Mouse (Mus musculus): Measurements from ENCODE around the gene Krtap31-2. TPM values are rescaled to one million over a fixed set of nuclear protein-coding genes. Genes with fewer than 3 reads are reported as not detected.

Krtap31-2 gene
- not detected for polyA plus RNA-seq (2021)

GRCm38 (mm10) chr11:99935991-99936390 is at the start of gene Krtap31-2:
TSS of gene Krtap31-2 (plus strand) at chr11:99936291.
- no peak for TF ChIP-seq CTCF (IDR thresholded peaks at IDR 0.05)
- H3K27me3 ChIP-seq, result no peaks in the 10 kb centered on the region
- ATAC-seq, result no peak
- in situ Hi-C loops (cut with MboI; ENCODE audit: low pct_unique_long_range_greater_than_20kb), result no loop called here
- POLR2A ChIA-PET, result no interaction called here
- DNase-seq (ENCODE audit: low read depth, low spot score), result no peak
- CTCF ChIA-PET, result no interaction called here

GRCm38 (mm10) chr11:99907620-99908019 is 28.5 kb upstream of the Krtap31-2 start, which contains the start of gene Krtap31-1:
TSS of gene Krtap31-1 (plus strand) at chr11:99907920.
- in situ Hi-C loops (cut with MboI; ENCODE audit: low pct_unique_long_range_greater_than_20kb), result no loop called here
- peaks cover 4% of the 10 kb centered on the region for H3K27me3 ChIP-seq
- POLR2A ChIA-PET, result no interaction called here
- CTCF ChIA-PET, result no interaction called here
- ATAC-seq (no peak), DNase-seq (ENCODE audit: low read depth, low spot score) (no peak)
- TF ChIP-seq CTCF (IDR thresholded peaks at IDR 0.05), result no peak

DNA sequence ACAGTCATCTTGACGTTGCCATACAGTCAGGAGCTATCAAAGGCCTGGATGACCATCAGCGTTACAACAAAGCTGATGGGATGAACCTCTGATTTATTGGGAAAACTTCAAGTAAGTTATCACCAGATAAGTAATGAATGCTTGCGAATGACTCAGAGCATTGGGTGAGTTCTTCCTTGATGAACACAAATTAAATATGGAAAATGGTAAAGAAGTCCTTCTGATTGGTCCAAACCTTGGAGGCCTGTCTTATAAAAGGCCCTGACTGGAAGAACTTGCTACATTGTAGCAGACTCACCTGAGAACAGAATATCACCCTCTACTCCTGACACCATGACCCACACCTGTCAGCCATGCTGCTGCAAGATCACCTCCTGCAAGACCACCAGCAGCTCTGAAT is 21.6 kb upstream of the Krtap31-2 start, which contains the start of gene Gm11565:
TSS of gene Gm11565 (plus strand) at position 301 of the 400 bp plus-strand sequence.
- ChIA-PET POLR2A (no interaction called here), CTCF (no interaction called here)
- H3K27me3 ChIP-seq, result peaks cover 42% of the 10 kb centered on the region
- in situ Hi-C loops (cut with MboI; ENCODE audit: low pct_unique_long_range_greater_than_20kb), result no loop called here
- no peak for ATAC-seq
- DNase-seq (ENCODE audit: low read depth, low spot score), result no peak
- no peak for TF ChIP-seq CTCF (IDR thresholded peaks at IDR 0.05)

- ATAC-seq (no peak), DNase-seq (ENCODE audit: low read depth, low spot score) (no peak)
- POLR2A ChIA-PET, result no interaction called here
- in situ Hi-C loops (cut with MboI; ENCODE audit: low pct_unique_long_range_greater_than_20kb), result no loop called here
- H3K27me3 ChIP-seq, result peaks cover 3% of the 10 kb centered on the region
- CTCF ChIA-PET, result no interaction called here
- no peak for TF ChIP-seq CTCF (IDR thresholded peaks at IDR 0.05)
These were observed 1.7 kb downstream of the Krtap31-2 start for GRCm38 (mm10) chr11:99937751-99938264.

- no peaks in the 10 kb centered on the region for H3K27me3 ChIP-seq
- ChIA-PET CTCF (no interaction called here), POLR2A (no interaction called here)
- no peak for TF ChIP-seq CTCF (IDR thresholded peaks at IDR 0.05)
- in situ Hi-C loops (cut with MboI; ENCODE audit: low pct_unique_long_range_greater_than_20kb), result no loop called here
- DNase-seq (ENCODE audit: low read depth, low spot score), result no peak
- ATAC-seq, result no peak
These were observed 12.1 kb downstream of the Krtap31-2 start, which contains the start of gene Krtap9-5 for GRCm38 (mm10) chr11:99948175-99948574. TSS of gene Krtap9-5 (plus strand) at chr11:99948475.

- TF ChIP-seq CTCF (IDR thresholded peaks at IDR 0.05), result peak; percentile 54
- in situ Hi-C loops (cut with MboI; ENCODE audit: low pct_unique_long_range_greater_than_20kb), result no loop called here
- ChIA-PET POLR2A (no interaction called here), CTCF (no interaction called here)
- ATAC-seq, result no peak
- DNase-seq (ENCODE audit: low read depth, low spot score), result no peak
- no peaks in the 10 kb centered on the region for H3K27me3 ChIP-seq
These were observed 28.1 kb downstream of the Krtap31-2 start for GRCm38 (mm10) chr11:99964213-99964612.

DNA sequence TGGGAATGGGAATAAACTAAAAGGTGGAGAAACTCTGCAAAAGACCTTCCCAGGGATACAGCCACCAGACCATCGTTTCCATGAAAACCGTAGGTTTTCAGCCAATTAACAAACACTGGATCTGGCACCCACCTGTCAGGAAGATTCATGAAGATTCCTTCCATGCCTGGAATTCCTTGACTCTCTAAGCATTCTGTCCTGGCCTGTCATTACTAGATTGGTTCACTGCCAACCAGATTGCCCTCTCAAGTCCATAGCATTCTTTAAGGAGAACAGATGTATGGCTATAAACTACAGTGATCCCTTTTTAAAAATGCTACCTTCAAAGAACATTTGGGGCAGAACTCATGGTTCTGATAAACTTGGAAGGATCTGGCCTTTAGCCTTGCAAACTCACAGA is 29.9 kb downstream of the Krtap31-2 start:
- ChIA-PET CTCF (no interaction called here), POLR2A (no interaction called here)
- no peaks in the 10 kb centered on the region for H3K27me3 ChIP-seq
- ATAC-seq, result no peak
- in situ Hi-C loops (cut with MboI; ENCODE audit: low pct_unique_long_range_greater_than_20kb), result no loop called here
- no peak for DNase-seq (ENCODE audit: low read depth, low spot score)
- no peak for TF ChIP-seq CTCF (IDR thresholded peaks at IDR 0.05)

- ChIA-PET POLR2A (interaction anchor here (0.6 kb wide), 1 partner anchor 12 kb away, joined by 3 read pairs; no protein-coding TSS in a partner anchor), CTCF (no interaction called here)
- H3K27me3 ChIP-seq, result peaks cover 9% of the 10 kb centered on the region
- no peak for TF ChIP-seq CTCF (IDR thresholded peaks at IDR 0.05)
- DNase-seq (ENCODE audit: low read depth, low spot score) (no peak), ATAC-seq (no peak)
- in situ Hi-C loops (cut with MboI; ENCODE audit: low pct_unique_long_range_greater_than_20kb), result no loop called here
These were observed 42.9 kb downstream of the Krtap31-2 start, which contains the start of gene Krtap29-1 for GRCm38 (mm10) chr11:99978953-99979352. TSS of gene Krtap29-1 (minus strand) at chr11:99979053.

DNA sequence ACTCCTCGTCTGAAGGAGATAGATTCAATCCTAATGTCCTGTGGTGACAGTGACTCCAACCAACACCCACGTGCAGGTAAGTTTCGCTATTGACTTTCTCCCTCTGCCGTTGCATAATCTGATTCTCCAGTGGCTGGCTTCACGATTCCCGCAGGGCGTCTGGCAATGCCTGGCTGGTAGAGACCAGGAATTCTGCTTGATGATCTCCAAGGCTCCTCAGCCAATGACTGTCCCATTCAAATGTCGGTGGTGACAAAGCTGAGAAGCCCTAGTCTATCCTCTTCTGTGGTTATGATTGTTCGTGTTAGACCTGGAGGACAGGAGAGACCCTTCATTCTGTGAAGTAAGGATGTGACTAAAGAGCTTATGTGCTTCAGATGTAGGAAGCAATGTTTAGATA is 46.6 kb downstream of the Krtap31-2 start:
- POLR2A ChIA-PET, result no interaction called here
- in situ Hi-C loops (cut with MboI; ENCODE audit: low pct_unique_long_range_greater_than_20kb), result no loop called here
- CTCF ChIA-PET, result no interaction called here
- ATAC-seq (no peak), DNase-seq (ENCODE audit: low read depth, low spot score) (no peak)
- peaks cover 16% of the 10 kb centered on the region for H3K27me3 ChIP-seq
- TF ChIP-seq CTCF (IDR thresholded peaks at IDR 0.05), result no peak

GRCm38 (mm10) chr11:99983442-99983841 is 47.4 kb downstream of the Krtap31-2 start:
- CTCF ChIA-PET, result no interaction called here
- ATAC-seq (no peak), DNase-seq (ENCODE audit: low read depth, low spot score) (no peak)
- in situ Hi-C loops (cut with MboI; ENCODE audit: low pct_unique_long_range_greater_than_20kb), result no loop called here
- H3K27me3 ChIP-seq, result peaks cover 16% of the 10 kb centered on the region
- no peak for TF ChIP-seq CTCF (IDR thresholded peaks at IDR 0.05)
- POLR2A ChIA-PET, result no interaction called here

DNA sequence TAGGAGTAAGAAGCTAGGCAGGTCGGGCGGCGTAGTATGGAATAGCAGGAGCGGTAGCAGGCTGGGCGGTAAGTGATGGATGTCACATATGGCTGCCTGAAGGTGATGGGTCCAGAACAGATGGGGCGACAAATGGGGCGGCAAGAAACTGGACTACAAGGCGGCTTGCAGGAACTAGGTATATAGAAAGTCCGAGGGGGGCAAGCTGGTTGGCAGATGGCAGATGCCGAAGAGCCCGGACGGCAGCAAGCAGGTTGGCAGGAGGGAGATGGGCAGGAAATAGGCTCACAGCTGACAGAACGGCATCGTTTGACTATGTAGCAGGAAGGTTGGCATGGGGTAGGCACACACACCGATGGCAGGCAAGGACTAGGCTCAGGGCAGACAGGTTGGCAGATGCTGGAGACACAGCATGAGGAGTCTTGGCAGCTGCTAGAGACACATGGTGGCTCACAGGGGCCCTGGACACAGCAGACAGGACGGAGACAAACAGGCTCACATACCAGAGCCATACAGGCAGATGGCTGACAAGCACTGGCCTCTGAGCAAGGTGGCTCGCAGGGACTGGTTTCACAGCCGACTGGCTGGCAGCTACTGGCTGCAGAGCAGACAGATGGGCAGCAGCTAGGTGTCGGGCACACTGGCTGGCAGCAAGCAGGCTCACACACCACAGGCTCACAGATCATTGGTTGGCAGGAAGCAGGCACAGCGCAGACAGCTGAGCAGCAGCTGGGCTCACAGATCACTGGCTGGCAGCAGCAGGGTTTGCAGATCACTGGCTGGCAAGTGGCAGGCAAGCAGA is 49.4 kb downstream of the Krtap31-2 start:
- in situ Hi-C loops (cut with MboI; ENCODE audit: low pct_unique_long_range_greater_than_20kb), result no loop called here

More for the DNA sequence above, 49.4 kb downstream of the Krtap31-2 start:
- DNase-seq (ENCODE audit: low read depth, low spot score), result no peak
- peak; percentile 39 for ATAC-seq
- no peak for TF ChIP-seq CTCF (IDR thresholded peaks at IDR 0.05)
- ChIA-PET POLR2A (no interaction called here), CTCF (interaction anchor here (1.1 kb wide), 1 partner anchor 20 kb away, joined by 3 read pairs; no protein-coding TSS in a partner anchor)
- H3K27me3 ChIP-seq, result peaks cover 16% of the 10 kb centered on the region

All from Patski (cell line).